Mouse (Mus musculus): Measurements from ENCODE around the gene Fibp.
A peak's percentile ranks its signal among the peaks of the same experiment; 100 is the strongest.

The Fibp gene

DNA sequence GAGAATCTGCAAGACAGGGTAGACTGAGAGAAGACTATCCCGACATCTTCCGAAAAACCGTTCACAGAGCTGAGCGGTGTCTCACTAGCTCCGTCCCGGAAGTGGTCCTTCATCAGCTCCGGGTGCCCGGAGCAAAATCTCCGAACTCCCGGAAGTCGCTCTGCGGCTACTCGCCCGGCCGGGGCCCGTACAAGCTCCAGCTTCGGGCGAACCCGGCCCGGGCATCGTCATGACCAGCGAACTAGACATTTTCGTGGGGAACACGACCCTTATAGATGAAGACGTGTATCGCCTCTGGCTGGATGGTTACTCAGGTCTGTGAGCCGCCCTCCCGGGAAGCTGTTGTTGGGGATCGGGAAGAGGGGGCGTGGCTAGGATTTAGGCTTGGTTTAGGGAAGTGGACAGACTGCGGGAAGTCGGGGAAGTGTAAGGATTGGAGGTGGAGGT, at the start of gene Fibp:
Gene Fibp, plus strand, starts transcription at position 151 of the 447 bp plus-strand sequence.
- DNase-seq = peak; percentile 92

DNA sequence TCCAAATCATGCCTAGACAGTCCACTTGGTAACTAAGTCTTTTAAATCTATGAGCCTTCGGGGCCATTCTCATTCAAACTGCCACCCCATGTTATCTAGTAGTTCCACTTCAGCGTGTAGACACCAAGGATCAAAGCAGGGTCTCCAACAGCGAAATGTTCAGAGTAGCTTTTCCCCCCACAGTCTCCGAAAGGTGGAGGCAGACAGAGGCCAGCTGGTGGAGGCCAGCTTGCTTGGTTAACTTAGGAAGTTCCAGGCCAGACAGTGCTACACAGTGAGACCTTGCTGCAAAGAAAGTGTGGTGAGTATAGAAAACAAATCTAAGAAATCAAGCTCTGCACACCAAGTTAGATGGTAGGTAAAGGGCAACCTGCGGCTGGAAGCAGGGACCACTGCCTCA, 49.8 kb upstream of the Fibp start:
- no peak for DNase-seq

DNA sequence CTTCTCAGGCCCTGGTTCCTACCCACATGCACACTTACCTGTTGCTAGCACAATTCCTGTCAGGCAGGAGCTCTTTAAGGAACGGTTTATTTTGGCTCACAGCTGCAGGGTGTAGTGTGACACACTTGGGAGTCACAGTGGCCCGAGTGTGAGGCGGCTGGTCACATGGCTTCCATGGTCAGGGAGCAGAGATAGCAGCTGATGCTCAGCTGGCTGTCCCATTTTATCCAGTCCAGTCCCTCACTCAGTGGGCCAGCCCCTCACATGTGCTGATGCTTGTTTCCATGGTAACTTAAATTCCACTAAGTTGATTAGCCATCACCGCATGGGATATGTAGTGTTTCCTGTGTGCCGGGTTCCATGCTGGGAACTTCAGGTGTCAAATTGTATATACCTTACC, 48.5 kb upstream of the Fibp start:
- no peak for DNase-seq

DNA sequence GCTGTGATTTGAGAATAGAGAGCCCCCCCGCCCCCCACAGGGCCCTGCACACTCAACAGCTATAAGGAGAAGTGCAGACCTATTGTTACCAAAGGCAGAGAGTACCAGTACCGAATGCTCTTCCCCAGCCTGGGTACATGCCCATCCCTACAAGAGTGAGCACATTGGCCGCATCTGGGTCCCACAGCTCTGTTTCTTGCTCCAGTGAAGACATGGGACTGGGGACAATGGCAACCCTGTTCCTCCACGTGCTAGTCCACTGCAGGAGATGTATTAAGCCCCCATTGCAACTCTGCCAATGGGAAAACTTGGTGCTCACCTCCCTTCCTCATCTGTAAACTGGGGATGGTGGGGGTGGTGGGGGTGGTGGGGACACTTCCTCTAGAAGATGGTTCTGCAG, 46.6 kb upstream of the Fibp start:
- no peak for DNase-seq

DNA sequence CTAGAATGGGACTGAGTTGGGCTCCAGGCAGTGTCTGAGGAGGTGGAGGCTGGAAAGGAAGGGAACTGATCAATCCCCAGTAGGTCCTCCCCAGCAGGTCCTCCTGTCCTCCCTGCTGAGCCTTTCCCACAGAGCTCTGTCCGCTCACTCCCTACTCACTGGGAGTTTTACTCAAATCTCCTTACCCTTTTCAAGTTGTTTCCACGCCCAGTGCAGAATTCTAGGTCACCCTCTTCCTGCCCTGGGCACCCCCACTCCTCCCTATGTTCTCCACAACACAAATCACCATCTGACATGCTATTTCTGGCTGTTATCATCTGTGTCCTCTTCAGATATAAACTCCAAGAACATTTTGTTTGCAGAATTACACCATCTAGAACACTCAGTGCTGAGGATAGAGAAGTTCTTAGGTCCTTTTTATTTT, 45.9 kb upstream of the Fibp start:
- DNase-seq = no peak

DNA sequence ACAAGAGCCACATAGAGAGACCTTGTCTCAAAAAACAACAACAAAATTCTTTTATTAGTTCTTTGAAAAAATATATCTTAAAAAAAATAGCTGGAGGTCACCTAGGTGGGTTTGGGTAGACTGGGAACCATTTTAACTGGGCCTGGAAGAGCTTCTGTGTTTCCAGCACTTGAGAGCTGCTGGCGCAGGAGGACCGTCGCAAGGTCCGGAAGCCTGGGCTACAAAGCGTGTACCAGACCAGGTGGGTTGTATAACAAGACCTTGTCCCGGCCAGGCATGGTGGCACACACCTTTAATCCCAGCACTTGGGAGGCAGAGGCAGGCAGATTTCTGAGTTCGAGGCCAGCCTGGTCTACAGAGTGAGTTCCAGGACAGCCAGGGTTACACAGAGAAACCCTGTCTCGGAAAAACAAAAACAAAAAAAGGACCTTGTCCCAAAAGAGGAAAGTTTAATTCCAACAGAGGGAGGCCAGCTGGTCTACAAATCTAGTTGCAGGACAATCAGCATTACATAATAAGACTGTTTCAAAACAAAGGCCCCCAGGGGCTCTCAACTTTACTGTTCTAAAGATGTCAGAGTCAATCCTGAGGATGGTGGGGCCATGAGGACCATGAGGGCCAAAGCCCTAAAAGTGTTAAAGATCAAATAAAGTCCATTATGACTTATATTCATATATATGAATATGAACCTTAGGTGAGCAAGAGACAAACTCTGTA, 41.5 kb upstream of the Fibp start:
- no peak for DNase-seq

DNA sequence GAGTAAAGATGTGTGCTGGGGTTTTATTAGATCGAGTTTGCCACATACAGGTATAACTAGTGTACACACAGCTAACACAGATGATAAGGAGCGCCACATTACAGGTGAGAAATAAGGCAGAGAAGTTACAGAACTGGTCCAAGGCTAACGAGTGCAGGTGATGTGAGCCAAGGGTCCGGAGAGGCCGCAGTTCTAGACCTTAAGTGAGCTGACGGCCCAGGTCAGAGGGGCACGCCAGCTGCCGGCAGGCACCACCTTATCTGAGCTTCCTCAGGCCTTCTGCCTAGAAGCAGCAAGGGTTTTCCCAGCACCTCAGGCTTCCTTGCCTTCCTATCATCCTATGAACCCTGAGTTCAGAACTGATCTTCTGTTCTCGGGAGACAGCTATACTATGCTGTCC, 40.8 kb upstream of the Fibp start:
- no peak for DNase-seq

GRCm38 (mm10) chr19:5420579-5420978, 39.8 kb upstream of the Fibp start:
- no peak for DNase-seq

DNA sequence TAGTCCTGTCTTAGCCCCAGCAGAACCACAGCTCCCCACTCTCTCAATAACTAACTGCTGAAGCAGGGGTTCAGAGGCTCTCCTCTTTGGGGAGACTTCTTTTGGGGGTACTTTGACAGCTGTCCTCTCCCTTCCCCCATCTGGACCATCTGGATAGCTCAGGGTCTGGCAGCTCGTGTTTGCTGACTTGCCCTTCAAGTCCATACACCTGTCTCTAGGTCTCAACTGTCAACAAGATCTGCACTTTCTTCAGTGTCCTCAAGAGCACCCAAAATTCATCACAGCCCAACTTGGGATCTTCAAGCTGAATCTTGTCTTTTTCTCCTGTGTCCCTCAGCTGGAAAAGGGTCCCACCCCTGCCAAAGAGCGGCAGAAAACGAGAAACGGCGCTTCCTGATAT, 38.6 kb upstream of the Fibp start:
- DNase-seq = no peak

GRCm38 (mm10) chr19:5422267-5422666, 38.1 kb upstream of the Fibp start:
- peak; percentile 57 to 62 for DNase-seq

- peak in 1 of 2 experiments; percentile 17 for DNase-seq
These were observed 37.4 kb upstream of the Fibp start for GRCm38 (mm10) chr19:5422895-5423443.

DNA sequence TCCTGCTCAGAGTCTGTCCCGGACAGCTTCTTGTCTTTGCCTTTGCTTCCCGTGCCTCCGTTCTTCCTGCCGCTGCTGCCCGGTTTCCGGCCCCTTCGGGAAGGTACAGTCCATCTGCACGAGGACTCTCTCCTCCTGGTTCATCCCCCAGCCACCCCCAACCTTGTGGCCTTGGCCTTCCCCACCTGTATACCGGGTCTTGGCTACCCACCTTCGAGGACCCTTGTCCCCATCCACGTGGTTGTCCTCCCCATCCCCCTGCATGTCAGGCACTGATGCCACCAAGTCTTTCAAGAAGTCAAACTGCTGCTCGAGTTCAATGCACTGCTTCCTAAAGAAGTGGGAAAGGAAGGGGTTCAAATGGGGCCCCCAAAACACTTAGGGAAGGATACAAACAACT, 36.9 kb upstream of the Fibp start:
- peak; percentile 27 to 36 for DNase-seq

DNA sequence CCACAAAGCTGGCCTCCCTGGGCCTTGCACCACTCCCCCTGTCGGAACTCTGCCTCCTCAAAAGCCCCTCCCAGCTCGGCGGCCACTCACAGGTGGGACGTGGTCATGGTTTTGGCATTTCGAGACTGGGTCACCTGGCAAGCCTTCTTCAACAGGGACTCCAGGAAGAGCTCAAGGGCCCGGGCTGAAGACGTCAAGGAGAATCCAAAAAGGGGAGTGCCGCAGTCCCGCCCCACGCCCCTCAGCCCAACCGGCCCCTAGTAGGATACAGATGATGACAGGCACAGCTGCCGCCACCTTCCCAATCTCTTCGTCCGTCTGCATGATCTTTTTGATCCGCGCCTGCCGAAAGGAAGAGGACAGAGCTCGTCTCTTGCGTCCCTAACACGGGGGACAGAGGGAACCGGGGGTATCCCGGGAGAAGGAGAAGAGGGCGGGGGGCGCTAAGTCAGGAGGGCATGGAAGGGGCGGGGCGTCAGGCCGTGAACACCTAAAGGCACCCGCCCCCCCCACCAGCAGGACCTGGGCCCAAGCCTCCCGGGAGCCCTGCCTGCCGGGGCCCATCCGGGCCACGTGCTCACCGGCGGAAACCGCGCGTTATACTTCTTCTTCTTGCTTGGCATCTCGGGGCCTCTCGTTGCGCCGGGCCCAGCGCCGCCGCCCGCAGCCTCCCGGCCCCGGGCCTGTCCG, 36.2 kb upstream of the Fibp start:
- DNase-seq = peak in 1 of 2 experiments; percentile 87

GRCm38 (mm10) chr19:5424782-5425741, 35.4 kb upstream of the Fibp start, which contains the start of the genes Drap1 and AI837181:
Gene Drap1 (minus strand): TSS chr19:5424979.
Gene AI837181 (plus strand): TSS chr19:5425144.
- peak; percentile 94 to 98 for DNase-seq

DNA sequence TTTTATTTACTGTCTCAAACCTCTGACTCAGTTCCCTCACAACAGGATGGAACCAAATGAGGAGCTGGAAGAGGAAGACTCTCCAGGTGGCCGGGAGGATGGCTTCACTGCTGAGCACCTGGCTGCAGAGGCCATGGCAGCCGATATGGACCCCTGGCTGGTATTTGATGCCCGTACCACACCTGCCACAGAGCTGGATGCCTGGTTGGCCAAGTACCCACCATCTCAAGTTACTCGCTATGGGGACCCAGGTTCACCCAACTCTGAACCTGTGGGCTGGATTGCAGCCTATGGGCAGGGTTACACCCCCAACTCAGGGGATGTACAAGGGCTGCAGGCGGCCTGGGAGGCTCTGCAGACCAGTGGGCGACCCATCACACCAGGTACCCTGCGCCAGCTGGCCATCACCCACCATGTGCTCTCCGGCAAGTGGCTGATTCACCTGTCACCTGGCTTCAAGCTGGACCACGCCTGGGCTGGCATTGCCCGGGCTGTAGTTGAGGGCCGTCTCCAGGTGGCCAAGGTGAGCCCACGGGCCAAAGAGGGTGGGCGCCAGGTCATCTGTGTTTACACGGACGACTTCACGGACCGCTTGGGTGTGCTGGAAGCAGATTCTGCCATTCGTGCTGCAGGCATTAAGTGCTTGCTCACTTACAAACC, 34.4 kb upstream of the Fibp start:
- peak; percentile 33 to 47 for DNase-seq

DNA sequence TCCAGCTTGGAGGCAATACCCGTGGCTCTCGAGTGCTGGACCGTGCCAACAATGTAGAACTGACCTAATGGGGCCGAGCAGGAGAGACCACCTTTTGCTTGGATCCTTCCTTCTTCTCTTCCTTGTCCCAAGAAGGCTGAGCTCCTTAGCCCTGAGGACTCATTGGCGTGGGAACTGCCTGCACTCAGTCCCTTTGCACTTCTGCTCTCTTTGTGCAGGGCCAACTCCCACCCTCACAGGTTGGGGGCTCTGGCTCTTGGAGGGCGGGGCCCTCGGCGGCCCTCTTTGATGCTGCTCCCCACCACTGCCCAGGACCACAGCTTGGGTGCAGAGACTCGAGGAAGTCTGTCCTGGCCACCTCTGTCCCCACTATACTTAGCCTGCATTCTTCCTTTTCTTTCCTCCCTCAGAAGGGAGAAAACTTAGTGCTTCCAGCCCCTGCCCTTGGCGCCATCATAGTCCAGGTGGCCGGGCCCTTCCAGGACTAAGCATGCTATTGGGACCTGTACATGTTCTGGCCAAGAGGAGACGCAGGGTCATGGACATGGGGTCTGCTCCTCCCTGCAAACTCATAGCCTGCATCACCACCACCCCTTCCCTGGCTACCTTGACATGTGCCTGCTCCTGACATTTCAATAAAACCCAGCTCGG, 33.6 kb upstream of the Fibp start:
- peak in 1 of 2 experiments; percentile 10 for DNase-seq

GRCm38 (mm10) chr19:5428083-5428482, 32.3 kb upstream of the Fibp start:
- DNase-seq = peak; percentile 24 to 48

GRCm38 (mm10) chr19:5429219-5429618, 31.2 kb upstream of the Fibp start:
- peak in 1 of 2 experiments; percentile 9 for DNase-seq

GRCm38 (mm10) chr19:5429806-5430205, 30.6 kb upstream of the Fibp start:
- peak; percentile 79 to 85 for DNase-seq

DNA sequence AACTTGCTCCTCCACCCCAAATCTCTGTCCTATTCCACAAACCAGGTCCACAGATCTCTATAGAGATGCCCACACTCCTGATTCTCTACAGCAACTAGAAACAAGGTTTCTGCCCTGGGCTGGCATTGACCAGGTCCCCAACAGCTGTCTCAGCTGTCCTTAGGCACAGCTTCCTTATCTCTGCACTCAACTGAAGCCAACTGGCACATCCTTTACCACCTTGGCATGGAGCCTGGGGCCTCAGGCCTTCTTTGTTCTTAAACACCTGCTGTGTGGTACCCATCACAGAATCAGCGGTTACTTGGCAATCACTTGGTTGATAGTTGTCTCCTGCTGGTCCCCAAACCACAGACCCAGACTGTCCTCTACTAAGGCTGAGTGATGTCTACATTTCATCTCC, 30.0 kb upstream of the Fibp start:
- peak in 1 of 2 experiments; percentile 16 for DNase-seq

- peak in 1 of 2 experiments; percentile 6 for DNase-seq
These were observed 28.4 kb upstream of the Fibp start for GRCm38 (mm10) chr19:5431911-5432464.

Data from cerebellum, postnatal 25 days (tissue).